Mouse (Mus musculus) ovary, postnatal 10 days (tissue): ENCODE results near the gene Shc2.

Experiments used
- DNase-seq: peaks from one replicate; pipeline ENCODE4 v3.0.0; 2022; ENCODE audit warnings: low spot score

Gene Shc2

DNA sequence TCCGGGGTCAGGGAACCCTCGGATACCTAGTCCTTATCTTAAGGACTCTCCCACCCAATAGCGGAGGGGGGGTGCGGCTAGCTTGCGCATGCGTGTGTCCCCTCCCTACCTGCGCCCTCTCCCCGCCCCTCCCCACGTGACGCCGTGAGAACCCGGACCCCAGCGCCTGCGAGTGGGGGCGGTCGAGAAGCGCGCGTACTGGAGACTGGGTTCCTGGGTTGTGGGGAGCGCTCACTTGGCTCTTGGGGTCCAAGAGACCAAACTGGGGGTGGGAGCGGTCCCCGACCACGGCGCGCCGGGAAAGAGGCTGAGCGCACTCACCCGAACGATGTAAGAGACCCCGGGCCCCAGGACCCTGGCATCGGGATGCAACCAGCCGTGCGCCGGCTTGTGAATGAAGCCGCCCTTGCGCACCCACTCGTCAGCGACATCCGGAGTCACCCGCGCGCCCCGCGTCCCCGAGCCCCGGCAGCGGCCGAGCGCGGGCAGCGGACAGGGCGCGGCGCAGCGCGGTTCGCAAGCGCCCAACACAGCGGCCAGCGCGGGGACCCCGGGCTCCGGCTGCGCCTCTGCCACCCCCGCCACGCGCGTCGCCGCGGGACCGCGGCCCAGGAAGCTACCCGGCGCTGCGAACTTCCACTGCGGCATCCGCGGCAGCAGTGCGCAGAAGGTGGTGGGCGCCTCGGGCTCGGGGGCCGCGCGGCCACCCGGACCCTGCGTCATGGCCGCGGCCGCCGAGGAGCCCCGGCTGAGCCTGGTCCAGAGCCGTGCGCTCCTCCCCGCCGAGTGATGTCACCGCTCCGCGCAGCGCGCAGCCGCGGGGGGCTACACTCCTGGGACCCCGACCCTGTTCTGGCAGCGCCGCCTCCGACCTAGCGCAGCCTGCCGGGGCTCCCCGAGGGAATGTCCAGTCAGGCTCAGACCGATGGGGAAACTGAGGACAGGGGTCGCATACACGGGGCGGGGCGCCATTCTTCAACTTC, at the start of gene Shc2:
TSS of gene Shc2 (minus strand) at position 791 of the 983 bp plus-strand sequence.
- DNase-seq: peak; percentile 38

DNA sequence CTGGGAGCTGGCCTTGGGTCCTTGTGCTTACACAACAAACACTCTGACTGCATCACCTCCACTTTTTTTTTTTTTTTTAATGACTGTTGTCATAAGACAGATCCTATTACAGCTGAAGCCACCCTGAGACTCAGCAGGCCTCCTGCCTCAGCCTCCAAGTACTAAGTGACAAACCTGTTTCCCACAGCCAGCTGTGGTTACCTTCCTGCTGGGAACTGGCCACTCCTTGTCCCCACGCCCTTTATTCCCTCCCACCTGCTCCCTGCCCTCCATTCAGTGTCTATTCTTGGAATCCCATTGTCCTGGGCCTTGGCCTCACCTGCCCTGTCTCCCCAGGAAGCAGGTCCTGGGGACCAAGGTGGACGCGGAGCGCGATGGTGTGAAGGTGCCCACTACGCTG, 49.8 kb upstream of the Shc2 start:
- DNase-seq: no peak

DNA sequence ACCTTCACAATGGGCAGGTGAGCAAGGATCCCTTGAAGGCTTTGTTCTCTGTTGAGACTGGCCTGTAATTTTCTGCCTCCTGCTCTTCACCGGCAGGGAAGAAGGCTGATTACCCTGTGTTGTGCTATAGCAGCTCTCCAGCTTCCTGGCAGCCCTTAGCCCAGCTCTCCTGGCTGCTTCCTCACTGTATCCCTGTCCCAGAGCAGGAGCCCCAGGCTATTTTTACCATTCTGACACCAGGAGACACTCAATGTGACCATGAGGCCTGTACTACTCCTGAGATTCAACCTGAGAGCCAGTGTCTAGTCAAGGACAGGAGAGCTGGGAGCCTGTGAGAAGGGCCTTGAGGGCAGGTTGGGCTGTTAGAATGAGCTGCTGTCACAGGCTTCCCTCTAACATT, 49.0 kb upstream of the Shc2 start:
- DNase-seq: no peak

DNA sequence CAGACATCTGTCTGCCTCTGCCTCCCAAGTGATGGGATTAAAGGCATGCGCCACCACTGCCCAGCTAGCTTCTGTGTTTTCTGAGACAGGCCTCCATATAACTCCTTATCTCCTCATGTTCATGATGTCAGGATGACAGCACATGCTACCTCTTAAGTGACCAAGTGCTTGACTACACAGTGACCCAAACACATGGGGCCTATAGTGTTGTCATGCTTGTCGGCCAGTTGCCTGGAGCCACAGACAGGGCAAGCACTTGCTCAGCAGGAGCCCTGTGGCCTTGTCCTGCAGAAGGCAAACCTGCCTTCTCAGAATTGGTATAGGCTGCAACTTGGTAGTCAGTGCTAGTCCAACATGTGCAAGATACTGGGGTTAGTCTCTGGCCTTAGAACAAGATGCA, 48.5 kb upstream of the Shc2 start:
- DNase-seq: no peak

DNA sequence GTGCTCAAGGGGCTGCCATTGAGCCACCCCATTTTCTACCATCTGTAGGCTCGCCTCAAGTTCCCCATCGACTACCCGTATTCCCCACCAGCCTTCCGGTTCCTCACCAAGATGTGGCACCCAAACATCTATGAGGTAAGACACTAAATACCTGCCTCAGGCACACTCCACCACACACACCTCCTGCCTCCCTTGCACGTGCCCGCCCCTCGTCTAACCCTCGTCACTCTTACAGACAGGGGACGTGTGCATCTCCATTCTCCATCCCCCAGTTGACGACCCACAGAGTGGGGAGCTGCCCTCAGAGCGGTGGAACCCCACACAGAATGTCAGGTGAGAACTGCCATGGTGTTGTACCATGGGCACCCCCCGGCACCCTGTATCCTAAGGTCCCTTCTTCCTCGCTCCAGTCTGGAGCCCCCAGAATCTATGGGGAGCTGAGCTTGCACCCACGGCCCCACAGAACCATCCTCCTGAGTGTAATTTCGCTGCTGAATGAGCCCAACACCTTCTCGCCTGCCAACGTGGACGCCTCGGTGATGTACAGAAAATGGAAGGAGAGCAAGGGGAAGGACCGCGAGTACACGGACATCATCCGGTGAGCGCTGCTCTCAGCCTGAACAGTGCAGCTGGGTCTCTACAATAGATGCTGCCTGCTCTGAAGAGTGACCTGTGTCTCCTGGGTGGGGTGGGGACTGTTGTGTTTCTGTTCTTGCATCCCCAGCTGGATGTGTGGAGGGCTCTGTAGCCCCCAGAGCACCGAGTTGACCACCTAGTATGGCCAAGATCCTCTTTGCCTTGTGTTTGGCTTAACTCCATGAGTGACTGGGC, 47.3 kb upstream of the Shc2 start:
- no peak for DNase-seq

DNA sequence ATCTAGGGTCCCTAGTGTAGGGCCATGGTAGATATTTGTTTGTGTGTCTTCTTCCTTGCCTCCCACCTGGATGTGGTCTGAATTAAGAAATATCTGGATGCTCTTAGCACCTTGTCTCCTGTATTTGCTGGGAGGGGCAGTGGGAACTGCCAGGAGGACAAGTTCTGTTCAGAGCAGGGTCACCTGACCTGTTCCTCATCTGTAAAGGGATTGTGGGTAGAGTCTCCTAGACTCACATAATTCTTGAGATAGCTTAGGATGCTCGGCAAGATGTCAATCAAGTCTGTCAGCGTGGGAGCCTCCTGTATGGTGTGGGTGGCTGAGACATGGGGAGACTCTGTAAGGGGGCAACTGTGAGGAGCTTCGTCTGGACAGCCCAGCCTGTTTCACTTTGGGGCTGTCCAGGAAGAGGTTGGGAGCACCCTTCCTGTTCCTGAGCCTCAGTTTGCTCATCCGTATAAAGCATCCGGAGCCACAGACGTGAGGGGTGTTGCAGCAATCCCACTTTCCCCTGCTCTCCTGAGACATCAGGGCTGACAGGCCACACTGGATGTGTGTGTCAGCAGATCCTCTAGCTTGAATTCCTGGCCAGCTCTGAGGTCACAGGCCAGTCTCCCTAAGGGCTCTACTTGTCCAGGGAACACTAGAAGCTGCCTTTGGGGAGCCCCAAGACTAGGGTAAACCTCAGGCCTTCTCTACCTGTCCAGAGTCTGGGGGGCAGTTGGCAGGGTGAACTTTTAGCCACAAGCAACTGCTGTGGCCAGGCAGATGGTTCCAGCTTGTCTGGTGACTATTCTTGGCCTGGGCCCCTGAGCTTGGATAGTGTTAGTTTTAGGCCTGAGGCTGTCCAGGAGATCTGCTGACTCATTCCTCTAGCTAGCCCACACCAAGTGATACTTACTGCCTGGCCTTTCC, 46.3 kb upstream of the Shc2 start:
- DNase-seq: no peak

DNA sequence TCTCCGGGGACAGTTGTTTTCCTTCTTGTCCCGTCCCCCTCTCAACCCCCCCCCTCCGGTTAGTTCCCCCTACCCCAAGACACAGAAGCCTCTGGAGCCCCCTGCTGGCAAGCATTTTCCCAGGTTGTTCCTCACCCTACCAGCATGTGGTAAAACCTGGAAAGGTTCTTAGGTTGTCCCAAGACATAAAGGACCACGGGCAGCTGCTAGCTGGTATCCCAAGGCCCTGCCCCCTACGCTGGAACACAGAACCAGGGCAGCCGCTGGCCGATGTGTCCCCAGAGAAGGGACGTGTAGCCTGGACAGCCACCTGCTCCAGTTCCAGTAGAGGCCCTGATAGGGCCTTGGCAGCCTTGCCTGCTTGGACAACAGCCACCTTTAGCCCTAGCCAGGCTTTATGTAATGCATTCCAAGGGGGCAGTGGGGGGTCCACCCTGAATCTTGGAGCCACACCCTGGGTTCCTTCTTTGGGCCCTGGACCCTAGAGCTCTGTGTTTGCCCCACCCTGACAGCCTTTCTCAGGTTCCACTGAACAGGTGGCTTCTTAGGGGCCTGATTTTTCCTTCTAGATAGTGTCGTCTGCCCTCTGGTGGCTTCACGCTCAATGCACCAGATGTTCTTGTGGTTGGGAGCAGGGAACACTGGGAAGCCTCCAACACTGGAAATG, 45.3 kb upstream of the Shc2 start:
- DNase-seq: no peak

DNA sequence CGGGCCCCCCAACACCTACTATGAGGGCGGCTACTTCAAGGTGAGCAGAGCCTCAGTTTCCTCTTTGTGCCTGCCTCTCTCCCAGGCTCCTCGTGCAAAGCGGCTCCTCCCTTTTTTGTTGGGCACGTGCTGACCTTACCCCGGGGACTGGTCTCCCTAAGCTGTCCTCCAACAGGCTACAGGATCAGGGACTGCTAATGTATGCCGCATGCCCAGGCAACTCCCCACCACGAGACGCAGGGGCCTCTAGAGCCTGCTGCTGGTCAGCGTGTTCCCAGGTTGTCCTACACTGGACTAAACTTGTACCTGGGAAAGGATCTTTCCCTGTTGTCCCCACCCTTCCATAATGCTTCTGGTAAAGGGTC, 44.8 kb upstream of the Shc2 start:
- DNase-seq: no peak

DNA sequence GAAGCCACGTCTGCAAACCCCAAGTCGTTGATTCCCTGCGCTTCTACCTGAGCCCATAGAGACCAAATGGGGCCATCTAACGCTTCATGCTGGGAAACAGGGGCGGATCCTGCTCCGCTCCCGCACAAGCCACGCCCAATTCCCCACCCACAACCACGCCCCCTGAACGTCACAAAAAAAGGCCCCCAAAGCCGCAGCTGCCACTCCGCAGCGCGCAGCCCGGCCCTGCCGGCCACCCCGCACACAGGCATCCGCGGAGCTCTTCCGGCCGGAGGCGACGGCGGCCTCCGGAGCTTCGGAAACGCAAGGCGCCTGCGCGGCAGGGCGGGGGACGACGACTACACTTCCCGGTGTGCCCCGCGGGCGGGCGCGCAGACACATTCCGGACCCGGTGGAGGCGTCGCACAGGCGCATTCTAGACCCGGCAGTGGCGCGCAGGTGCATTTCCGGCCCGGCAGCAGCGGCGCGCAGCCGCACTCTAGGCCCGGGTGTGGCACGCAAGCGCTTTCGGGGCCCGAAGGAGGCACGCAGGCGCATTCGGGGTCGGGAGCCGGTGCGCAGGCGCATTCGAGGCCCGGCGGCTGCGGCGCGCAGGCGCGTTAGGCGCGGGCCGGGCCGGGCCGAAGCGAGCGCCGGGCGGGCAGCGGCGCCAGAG, 44.0 kb upstream of the Shc2 start, which contains the start of gene Cdc34:
TSS of gene Cdc34 (plus strand) at position 605 of the 655 bp plus-strand sequence.
- DNase-seq: peak; percentile 96

DNA sequence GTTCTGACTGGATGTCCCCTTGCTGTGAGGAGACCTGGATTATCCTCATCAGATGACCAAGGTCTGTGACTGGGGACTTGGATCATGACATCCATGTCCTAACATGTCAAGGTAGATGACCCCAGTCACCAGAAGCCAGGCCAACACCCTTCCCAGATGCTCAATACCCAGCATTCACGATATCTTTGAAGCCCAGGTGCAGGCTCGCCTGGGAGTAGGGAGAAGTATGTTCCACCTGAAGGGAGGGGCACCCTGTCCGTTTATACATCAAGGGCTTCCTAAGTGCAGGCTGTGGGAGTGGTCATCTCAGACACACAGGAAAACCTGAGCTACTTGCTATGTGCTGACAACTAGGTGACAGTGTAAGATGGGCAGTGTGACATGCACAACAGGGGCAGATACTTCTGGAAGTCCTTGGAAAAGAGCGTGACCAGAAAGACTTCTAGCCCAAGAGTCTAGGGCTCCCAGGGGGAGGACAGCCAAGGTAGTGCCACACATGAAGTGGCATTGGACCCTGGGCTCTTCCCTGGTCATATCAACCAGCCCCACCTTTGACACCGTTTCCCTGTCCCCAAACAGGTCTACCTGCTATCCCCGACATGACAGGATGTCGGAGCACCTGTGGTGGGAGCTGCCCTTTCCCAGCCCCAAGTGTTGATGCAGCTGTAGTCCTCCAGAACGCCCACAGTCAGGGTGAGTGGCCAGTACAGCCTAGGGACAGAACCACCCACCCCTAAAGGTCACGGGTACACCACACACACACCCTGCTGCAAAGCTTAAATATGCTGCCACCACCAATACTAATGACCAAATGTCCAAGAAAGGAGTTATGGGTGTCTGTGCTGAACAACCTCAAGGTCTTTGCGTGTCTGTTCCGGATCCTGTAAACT, 43.1 kb upstream of the Shc2 start:
- DNase-seq: no peak

DNA sequence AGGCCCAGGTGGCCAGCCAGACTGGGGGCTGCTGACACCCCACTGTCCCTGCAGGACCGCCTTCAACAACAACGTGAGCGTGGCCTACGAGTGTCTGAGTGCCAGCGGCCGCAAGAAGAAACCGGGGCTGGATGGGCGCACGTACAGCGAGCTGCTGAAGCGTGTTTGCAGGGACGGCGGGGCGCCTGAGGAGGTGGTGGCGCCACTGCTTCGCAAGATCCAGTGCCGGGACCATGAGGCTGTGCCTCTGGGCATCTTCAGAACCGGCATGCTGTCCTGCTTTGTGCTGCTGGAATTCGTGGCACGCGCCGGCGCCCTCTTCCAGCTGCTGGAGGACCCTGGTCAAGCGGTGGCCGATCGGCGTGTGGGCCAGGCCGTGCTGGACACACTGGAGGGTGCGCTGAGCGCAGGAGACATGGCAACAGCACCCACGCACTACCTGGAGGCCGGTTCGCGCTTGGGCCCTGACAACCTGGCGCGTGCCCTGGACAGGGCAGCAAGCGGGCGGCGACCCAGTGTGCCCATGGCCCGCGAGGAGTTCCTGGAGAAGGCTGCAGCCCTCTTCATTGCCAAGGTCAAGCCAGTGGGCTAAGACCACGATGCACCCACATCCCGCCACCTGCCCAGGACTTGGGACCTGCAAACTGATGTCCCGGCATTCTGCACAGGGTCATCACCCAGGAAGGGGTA, 37.8 kb upstream of the Shc2 start:
- no peak for DNase-seq

DNA sequence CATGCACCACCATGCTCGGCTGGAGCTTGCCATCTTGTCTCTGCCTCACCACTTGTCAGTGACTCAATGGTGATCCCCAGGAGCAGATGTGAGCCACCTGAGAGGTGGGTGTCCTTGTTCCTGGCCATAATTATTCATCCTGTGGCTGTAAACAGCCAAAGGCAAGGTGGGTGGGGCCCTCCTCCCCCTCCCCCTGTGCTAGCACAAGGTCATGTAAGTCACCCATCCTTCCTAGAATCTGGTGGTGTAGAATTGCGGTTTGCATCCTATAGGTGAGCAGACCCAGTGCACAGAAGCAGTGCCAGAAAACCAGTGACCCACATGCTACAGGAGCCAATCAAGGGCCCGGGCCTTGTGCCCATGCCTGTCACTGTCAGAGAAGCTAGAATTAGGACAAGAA, 35.3 kb upstream of the Shc2 start:
- no peak for DNase-seq

DNA sequence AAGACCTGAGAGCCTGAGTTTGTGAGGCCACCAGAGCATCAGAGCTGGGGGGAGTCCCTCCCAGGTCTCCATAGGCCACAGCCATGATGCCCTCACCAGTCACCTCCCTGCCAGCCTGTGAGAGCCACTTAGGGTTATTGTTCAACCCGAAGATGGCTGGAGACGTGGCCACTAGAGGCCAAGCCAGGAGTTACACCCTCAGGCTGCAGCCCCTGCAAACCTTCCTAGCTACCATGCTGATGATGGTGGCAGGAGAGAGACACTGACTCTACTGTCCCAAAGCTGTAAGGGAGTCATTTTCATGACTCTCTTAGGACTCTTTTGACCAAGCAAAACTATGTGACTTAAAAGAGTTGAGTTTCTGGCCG, 34.4 kb upstream of the Shc2 start:
- DNase-seq: no peak

DNA sequence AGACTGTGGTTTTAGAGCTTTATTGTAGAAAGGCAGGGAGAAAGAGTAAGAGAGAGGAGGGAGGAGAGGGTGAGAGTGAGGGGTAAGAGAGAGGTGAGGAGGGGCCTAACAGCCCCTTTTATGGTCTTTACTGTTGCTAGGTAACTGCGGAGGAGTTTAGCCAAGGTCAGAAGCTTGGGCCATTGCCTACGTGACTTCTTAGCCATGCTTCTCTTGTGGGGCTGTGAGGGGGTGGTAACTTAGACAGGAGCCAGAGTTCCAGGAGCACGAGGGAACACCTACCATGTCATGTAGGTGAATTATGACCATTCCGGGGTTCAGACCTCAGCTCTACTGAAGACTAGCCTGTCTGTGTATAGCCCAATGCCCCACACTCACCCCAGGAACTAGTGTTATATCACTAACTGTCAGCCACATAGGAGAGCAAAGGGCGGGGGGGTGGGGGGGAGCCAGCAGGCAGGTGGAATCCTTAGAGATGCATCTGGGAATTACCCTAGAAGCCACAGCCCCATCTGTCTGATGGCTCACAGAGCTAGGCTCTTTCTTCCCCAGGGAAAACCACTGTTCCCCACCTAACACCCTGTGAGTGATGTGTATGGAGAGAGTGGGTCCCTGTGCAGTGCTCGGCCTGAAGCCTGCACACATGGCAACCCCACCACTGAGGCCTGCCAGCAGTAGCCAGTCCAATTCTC, 33.8 kb upstream of the Shc2 start:
- no peak for DNase-seq

DNA sequence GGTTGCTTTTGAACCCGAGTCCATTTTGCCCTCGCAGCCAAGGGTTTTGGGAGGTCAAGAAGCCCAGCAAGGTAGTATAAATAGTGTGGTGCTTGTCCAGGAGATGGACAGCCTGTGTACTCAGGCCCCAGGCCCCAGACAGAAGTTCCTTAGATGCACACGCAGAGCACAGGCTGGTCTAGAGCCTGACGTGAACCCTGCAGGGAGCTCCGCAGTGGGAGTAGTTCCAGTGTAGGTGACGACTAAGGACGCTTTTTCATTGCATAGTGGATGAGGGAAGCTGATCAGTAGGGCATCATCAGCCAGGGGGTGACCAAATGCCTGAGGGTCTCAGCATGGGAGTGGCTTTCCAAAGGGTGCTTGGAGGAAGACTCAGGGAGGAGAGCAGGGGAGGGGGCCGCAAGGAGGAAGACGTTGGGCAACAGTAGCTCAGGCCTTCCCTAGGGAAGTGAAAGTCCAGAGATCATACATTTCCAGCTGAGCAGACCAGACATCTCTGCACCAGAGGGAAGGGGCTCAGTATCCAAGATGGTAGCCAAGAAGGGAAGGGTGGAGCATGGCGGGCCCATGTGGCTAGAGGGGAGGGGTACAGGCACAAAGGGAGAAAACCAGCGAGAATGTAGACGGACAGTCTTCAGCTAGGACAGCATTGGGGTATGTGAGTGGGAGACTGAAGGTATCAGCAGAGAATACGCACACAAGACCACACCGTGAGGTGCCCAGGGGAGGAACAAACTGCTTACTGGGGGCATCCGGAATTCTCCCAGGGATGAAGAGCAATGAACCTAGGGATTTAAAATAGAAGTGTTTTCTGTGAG, 32.6 kb upstream of the Shc2 start:
- no peak for DNase-seq

DNA sequence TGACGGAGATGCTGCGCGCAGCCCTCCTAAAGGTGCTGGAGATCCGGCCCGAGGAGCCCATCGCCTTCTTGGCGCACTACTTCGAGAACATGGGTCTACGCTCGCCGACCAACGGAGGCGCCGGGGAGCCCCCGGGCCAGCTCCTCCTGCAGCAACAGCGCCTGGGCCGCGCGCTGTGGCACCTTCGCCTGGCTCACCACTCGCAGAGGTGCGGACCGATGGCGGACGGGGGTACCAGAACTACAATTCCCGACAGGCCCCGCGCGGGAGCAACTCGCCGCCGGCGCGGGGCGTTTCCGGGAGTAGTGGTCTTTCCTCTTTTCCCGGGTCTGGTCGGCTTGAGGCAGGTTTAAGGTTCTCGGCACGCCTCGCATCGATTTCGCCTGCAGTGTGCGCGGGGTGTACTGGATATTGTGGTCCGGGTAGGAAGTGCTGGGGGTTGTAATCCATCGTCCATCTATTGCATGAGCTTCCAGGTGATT, 31.9 kb upstream of the Shc2 start:
- peak; percentile 57 for DNase-seq

DNA sequence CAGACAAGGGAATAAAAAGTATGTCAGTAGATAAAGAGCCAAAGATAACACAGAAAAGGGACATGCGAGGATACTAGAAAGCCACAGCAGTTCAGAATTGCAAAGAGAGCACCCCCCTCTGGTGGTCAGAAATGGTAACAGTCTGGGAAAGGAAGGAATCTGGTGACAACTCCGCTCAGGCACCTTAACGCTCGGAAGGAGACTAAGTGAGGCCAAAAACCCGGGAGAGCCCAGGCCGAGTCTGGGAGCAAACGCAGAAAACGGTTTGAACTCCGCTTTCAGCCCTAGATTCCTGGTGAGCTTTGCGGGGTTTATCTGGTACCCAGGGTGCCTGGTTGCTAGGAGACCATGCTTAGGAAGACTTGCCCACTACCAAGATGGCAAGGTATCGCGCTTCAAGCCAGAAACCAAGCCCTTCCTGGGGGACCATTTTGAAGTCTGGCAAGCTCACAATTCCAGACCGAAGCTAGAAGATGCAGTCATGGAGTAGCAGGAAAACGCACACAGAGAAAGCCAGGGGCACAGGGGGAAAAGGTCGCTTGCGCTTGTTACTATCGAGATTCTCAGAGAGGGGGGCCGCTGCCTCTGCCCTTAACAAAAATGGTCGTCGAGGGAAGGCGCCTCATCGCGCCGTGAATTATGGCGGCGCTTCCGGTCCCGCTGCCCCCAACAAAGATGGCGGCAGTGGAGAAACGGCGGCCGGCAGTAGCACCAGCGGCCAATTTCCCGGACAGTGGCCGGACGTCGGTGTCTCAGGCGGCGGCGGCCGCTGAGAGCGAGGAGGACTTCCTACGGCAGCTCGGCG, 31.3 kb upstream of the Shc2 start, which contains the start of gene Tpgs1:
TSS of gene Tpgs1 (plus strand) at position 599 of the 805 bp plus-strand sequence.
- peak; percentile 76 for DNase-seq
